Mouse (Mus musculus) E14TG2a.4 (cell line): ENCODE measurements around the gene Ccdc116.
"Not testable (repeated sequence)": the region's sequence is repeated elsewhere in the genome, so short reads cannot be mapped to it uniquely, and the experiment has no call there.

Source experiments
- H3K27me3 ChIP-seq: 2 replicates; pipeline ENCODE4 v1.6.1; 2014; ENCODE audit warnings: low read length, control low read depth; ENCODE audit not compliant: insufficient read depth
- H3K36me3 ChIP-seq: 2 replicates; pipeline ENCODE4 v1.6.1; 2014; ENCODE audit warnings: low read length, control low read depth; ENCODE audit not compliant: insufficient read depth
- H3K4me1 ChIP-seq: replicated peaks from 2 replicates; pipeline ENCODE4 v1.6.1; 2014; ENCODE audit warnings: low read depth, low read length, control low read depth
- H3K4me3 ChIP-seq: replicated peaks from 2 replicates; pipeline ENCODE4 v1.5.1; 2014; ENCODE audit warnings: mild to moderate bottlenecking, low read length
- H3K9me3 ChIP-seq: 2 replicates; pipeline ENCODE4 v1.6.1; 2014; ENCODE audit warnings: low read length, control low read depth
- CTCF ChIP-seq: conservative IDR thresholded peaks from 2 replicates; pipeline ENCODE4 v1.5.1; 2014; ENCODE audit warnings: low read length
- NANOG ChIP-seq: IDR thresholded peaks from 2 replicates; pipeline ENCODE4 v1.6.1; 2014; ENCODE audit warnings: borderline replicate concordance, low read length, mixed read lengths
- POU5F1 ChIP-seq: IDR thresholded peaks from 2 replicates; pipeline ENCODE4 v1.6.1; 2014; ENCODE audit warnings: low read length, borderline replicate concordance

The Ccdc116 gene

GRCm38 (mm10) chr16:17168049-17168448 is 21.0 kb upstream of the Ccdc116 start:
- H3K9me3 ChIP-seq = no peaks in the 10 kb centered on the region
- peaks cover 94% of the 10 kb centered on the region for H3K36me3 ChIP-seq
- H3K4me1 ChIP-seq = peaks cover 39% of the 10 kb centered on the region
- H3K27me3 ChIP-seq = no peaks in the 10 kb centered on the region
- H3K4me3 ChIP-seq = no peak overlapping the region
- TF ChIP-seq NANOG = no peak
- no peak for TF ChIP-seq POU5F1
- TF ChIP-seq CTCF = no peak

- H3K27me3 ChIP-seq = no peaks in the 10 kb centered on the region
- H3K36me3 ChIP-seq = peaks cover 94% of the 10 kb centered on the region
- H3K9me3 ChIP-seq = no peaks in the 10 kb centered on the region
- H3K4me3 ChIP-seq = no peak overlapping the region
- peaks cover 38% of the 10 kb centered on the region for H3K4me1 ChIP-seq
- TF ChIP-seq NANOG (no peak), POU5F1 (no peak), CTCF (no peak)
Measured at GRCm38 (mm10) chr16:17167179-17167578, 20.1 kb upstream of the Ccdc116 start.

- Histone ChIP-seq H3K36me3 (peaks cover 95% of the 10 kb centered on the region), H3K4me1 (peaks cover 34% of the 10 kb centered on the region)
- H3K4me3 ChIP-seq, H3K9me3 ChIP-seq, H3K27me3 ChIP-seq: not testable (repeated sequence)
Measured at GRCm38 (mm10) chr16:17165478-17165877, 18.4 kb upstream of the Ccdc116 start.

GRCm38 (mm10) chr16:17154346-17154745 is 7.3 kb upstream of the Ccdc116 start:
- TF ChIP-seq POU5F1 = no peak
- no peak for TF ChIP-seq CTCF
- TF ChIP-seq NANOG = no peak
- H3K27me3 ChIP-seq = no peaks in the 10 kb centered on the region
- H3K4me3 ChIP-seq = no peak overlapping the region
- peaks cover 42% of the 10 kb centered on the region for H3K4me1 ChIP-seq
- H3K36me3 ChIP-seq = peaks cover 93% of the 10 kb centered on the region
- H3K9me3 ChIP-seq = no peaks in the 10 kb centered on the region

GRCm38 (mm10) chr16:17151874-17152273 is 4.8 kb upstream of the Ccdc116 start:
- Histone ChIP-seq H3K4me1 (peaks cover 52% of the 10 kb centered on the region), H3K36me3 (peaks cover 78% of the 10 kb centered on the region), H3K27me3 (no peaks in the 10 kb centered on the region), H3K9me3 (no peaks in the 10 kb centered on the region), H3K4me3 (no peak overlapping the region)
- no peak for TF ChIP-seq POU5F1
- no peak for TF ChIP-seq CTCF
- TF ChIP-seq NANOG = no peak

- Histone ChIP-seq H3K36me3 (peaks cover 67% of the 10 kb centered on the region), H3K4me3 (no peak overlapping the region), H3K27me3 (no peaks in the 10 kb centered on the region), H3K4me1 (peaks cover 45% of the 10 kb centered on the region), H3K9me3 (no peaks in the 10 kb centered on the region)
- TF ChIP-seq NANOG (no peak), POU5F1 (no peak), CTCF (no peak)
Measured at GRCm38 (mm10) chr16:17150520-17151258, 3.7 kb upstream of the Ccdc116 start.

GRCm38 (mm10) chr16:17148084-17148483 is 1.1 kb upstream of the Ccdc116 start:
- Histone ChIP-seq H3K27me3 (no peaks in the 10 kb centered on the region), H3K4me3 (peak overlapping the region; percentile 93), H3K36me3 (peaks cover 42% of the 10 kb centered on the region), H3K4me1 (peaks cover 55% of the 10 kb centered on the region), H3K9me3 (no peaks in the 10 kb centered on the region)
- TF ChIP-seq CTCF (peak; percentile 17), NANOG (no peak), POU5F1 (no peak)

GRCm38 (mm10) chr16:17147391-17147929 is 431 bp upstream of the Ccdc116 start:
- Histone ChIP-seq H3K4me3 (peak overlapping the region; percentile 93), H3K36me3 (peaks cover 36% of the 10 kb centered on the region), H3K4me1 (peaks cover 53% of the 10 kb centered on the region), H3K9me3 (no peaks in the 10 kb centered on the region), H3K27me3 (no peaks in the 10 kb centered on the region)
- TF ChIP-seq CTCF = no peak
- no peak for TF ChIP-seq NANOG
- TF ChIP-seq POU5F1 = no peak

GRCm38 (mm10) chr16:17144339-17144738 is 2.7 kb downstream of the Ccdc116 start, which contains the start of gene Ydjc:
Gene Ydjc, plus strand, starts transcription at chr16:17144621.
- Histone ChIP-seq H3K4me3 (peak within 1 kb of the TSS; percentile 43), H3K4me1 (peaks cover 31% of the 10 kb centered on the region), H3K9me3 (no peaks in the 10 kb centered on the region), H3K27me3 (peaks cover 18% of the 10 kb centered on the region), H3K36me3 (peaks cover 10% of the 10 kb centered on the region)
- TF ChIP-seq POU5F1 = no peak
- no peak for TF ChIP-seq NANOG
- TF ChIP-seq CTCF = no peak
